Mouse (Mus musculus): Measurements from ENCODE around the gene Mcm2.

- TF ChIP-seq CTCF (conservative IDR thresholded peaks at IDR 0.05; ENCODE audit: insufficient read depth, insufficient read length, low read depth, low read length) (no peak), POLR2A (IDR thresholded peaks at IDR 0.05; ENCODE audit: low read depth, low read length) (no peak)
Measured at GRCm38 (mm10) chr6:88850034-88850433, 48.5 kb downstream of the Mcm2 start.
